Mouse (Mus musculus) olfactory bulb, adult 2 months (tissue): Measurements from ENCODE around the gene Gch1.

ENCODE experiments used
- CTCF ChIP-seq: fragments of 200-500 bp; IDR thresholded peaks from 2 replicates; pipeline ENCODE4 v1.5.1; 2012; ENCODE audit warnings: low read depth, mild to moderate bottlenecking, low read length, moderate library complexity; ENCODE audit not compliant: insufficient read depth
- POLR2A ChIP-seq: fragments of 200-500 bp; IDR thresholded peaks from 2 replicates; pipeline ENCODE4 v1.6.1; 2012; ENCODE audit warnings: mild to moderate bottlenecking, low read depth, low read length, moderate library complexity; ENCODE audit not compliant: insufficient read depth

- TF ChIP-seq POLR2A (no peak), CTCF (no peak)
Measured at GRCm38 (mm10) chr14:47176226-47176625, 13.0 kb downstream of the Gch1 start.
